Mouse (Mus musculus) midbrain, embryonic 10.5 days (tissue): Measurements from ENCODE around the gene Ndufaf8. TPM values are rescaled to one million over a fixed set of nuclear protein-coding genes. Genes with fewer than 3 reads are reported as not detected.
A peak's percentile ranks its signal among the peaks of the same experiment; 100 is the strongest.

Source experiments
- DNase-seq: peaks from one replicate; pipeline ENCODE4 v3.0.0-alpha.2; 2017; ENCODE audit warnings: low spot score
- H3K27ac ChIP-seq: fragments of 300-500 bp; sonication (generic); replicated peaks from 2 replicates; pipeline ENCODE4 v1.5.1; 2016; ENCODE audit warnings: mild to moderate bottlenecking
- H3K27me3 ChIP-seq: fragments of 300-500 bp; sonication (generic); 2 replicates; pipeline ENCODE4 v1.6.1; 2016; ENCODE audit warnings: low read depth, mild to moderate bottlenecking; ENCODE audit not compliant: poor library complexity, severe bottlenecking
- H3K36me3 ChIP-seq: fragments of 300-500 bp; sonication (generic); 2 replicates; pipeline ENCODE4 v1.6.1; 2016; ENCODE audit warnings: mild to moderate bottlenecking, moderate library complexity
- H3K4me1 ChIP-seq: fragments of 300-500 bp; sonication (generic); 2 replicates; pipeline ENCODE4 v1.6.1; 2016
- H3K4me3 ChIP-seq: fragments of 300-500 bp; sonication (generic); 2 replicates; pipeline ENCODE4 v1.5.1; 2016; ENCODE audit warnings: mild to moderate bottlenecking, moderate library complexity
- H3K9me3 ChIP-seq: fragments of 300-500 bp; sonication (generic); replicated peaks from 2 replicates; pipeline ENCODE4 v1.6.1; 2016; ENCODE audit warnings: mild to moderate bottlenecking
- WGBS: fragments of 180-500 bp; shearing (Covaris S2); methylation state at CpG from one replicate; pipeline ENCODE4 v1.1.7; 2016; 5-methylcytosine and 5-hydroxymethylcytosine counted together
- microRNA-seq: library from miRNA; unstranded; fragments of <30 nt; microRNA quantifications from one replicate; pipeline ENCODE4, GENCODE M21; 2017
- polyA plus RNA-seq: library from polyadenylated mRNA; unstranded; fragments of >200 nt; fragmentation: Nextera tagmentation; extraction: Ambion mirVana; gene quantifications from 2 replicates; pipeline ENCODE4 v1.2.1, GENCODE M21; 2016

Gene Ndufaf8
- polyA plus RNA-seq, 1 experiment from 2014 or later = 91.0 TPM

DNA sequence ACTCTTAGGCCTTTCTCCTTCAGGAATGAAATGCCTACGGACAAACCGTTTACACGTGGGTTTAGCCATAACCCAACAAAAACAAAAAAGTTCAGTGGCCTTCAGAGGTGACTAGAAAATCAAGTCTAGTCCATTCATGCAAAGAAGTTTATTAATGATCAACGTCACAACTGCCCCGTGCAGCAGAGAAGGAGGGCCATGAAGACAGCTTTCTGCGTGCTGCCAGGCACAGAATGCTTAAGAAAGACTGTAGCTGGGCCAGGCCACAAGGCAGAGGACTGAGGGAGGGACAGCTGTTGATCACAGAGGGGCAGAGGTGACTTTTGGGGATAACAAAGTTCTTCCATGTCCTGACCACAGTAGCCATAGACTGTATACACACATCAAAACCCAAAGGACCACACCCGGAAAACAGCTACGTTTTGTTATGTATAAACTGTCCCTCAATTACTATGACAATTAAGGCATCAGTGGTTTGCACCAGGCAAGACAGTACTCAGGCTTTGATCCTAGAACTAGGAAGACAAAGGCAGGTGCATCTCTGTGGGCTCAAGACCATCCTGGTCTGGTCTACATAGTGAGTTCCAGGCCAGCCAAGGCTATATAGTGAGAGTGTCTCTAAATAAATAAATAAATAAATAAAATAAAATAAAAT, 49.6 kb downstream of the Ndufaf8 start:
- DNase-seq = no peak
- H3K4me3 ChIP-seq = no peak overlapping the region
- peaks cover 20% of the 10 kb centered on the region for H3K36me3 ChIP-seq
- WGBS = 94% methylated on average over 8 of the region's 8 CpGs
- H3K27me3 ChIP-seq = no peaks in the 10 kb centered on the region
- H3K27ac ChIP-seq = no peak overlapping the region
- no peaks in the 10 kb centered on the region for H3K9me3 ChIP-seq
- H3K4me1 ChIP-seq = peaks cover 40% of the 10 kb centered on the region

GRCm38 (mm10) chr11:120149510-120150200, 50.9 kb downstream of the Ndufaf8 start:
- H3K27ac ChIP-seq = peak overlapping the region; percentile 88

More at GRCm38 (mm10) chr11:120149510-120150200, 50.9 kb downstream of the Ndufaf8 start:
- WGBS = 56% methylated on average over 6 of the region's 6 CpGs
- no peaks in the 10 kb centered on the region for H3K9me3 ChIP-seq
- no peak for DNase-seq
- 0 out of 2 replicates have a peak, but pooled peaks cover 10% of the 10 kb centered on the region for H3K36me3 ChIP-seq
- H3K4me1 ChIP-seq = peaks cover 32% of the 10 kb centered on the region
- peak overlapping the region; percentile 98 for H3K4me3 ChIP-seq
- H3K27me3 ChIP-seq = no peaks in the 10 kb centered on the region

Small RNAs within 50 kb of the gene (microRNA-seq; reads per million reads assigned to microRNA genes)
- not detected for gene Gm25948

Other genes with a start within 250 kb of the Ndufaf8 start
- gene Chmp6, start 185.5 kb upstream of the Ndufaf8 start, polyA plus RNA-seq = 116 and 118 TPM in 2 replicates
- 9.4 and 11.3 TPM in 2 replicates for gene Baiap2, start 156.2 kb upstream of the Ndufaf8 start, polyA plus RNA-seq
- gene Aatk, start 51.8 kb upstream of the Ndufaf8 start, polyA plus RNA-seq = 1.2 and 1.9 TPM in 2 replicates
- gene Cep131, start 12.1 kb upstream of the Ndufaf8 start, polyA plus RNA-seq = 38.1 and 45.9 TPM in 2 replicates
- 20.0 and 21.2 TPM in 2 replicates for gene Tepsin, start 197 bp upstream of the Ndufaf8 start, polyA plus RNA-seq
- 87.1 and 97.9 TPM in 2 replicates for gene Slc38a10, start 52.4 kb downstream of the Ndufaf8 start, polyA plus RNA-seq
- gene Bahcc1, start 134.0 kb downstream of the Ndufaf8 start, polyA plus RNA-seq = 14.3 and 16.6 TPM in 2 replicates
- gene Actg1, start 249.6 kb downstream of the Ndufaf8 start, polyA plus RNA-seq = 2,836 and 2,964 TPM in 2 replicates